Mouse (Mus musculus) kidney, adult 11 months (tissue): Measurements from ENCODE around the gene Tnfsf11.

Experiments
- DNase-seq: peaks from one replicate; pipeline ENCODE4 v3.0.0; 2022

The Tnfsf11 gene

DNA sequence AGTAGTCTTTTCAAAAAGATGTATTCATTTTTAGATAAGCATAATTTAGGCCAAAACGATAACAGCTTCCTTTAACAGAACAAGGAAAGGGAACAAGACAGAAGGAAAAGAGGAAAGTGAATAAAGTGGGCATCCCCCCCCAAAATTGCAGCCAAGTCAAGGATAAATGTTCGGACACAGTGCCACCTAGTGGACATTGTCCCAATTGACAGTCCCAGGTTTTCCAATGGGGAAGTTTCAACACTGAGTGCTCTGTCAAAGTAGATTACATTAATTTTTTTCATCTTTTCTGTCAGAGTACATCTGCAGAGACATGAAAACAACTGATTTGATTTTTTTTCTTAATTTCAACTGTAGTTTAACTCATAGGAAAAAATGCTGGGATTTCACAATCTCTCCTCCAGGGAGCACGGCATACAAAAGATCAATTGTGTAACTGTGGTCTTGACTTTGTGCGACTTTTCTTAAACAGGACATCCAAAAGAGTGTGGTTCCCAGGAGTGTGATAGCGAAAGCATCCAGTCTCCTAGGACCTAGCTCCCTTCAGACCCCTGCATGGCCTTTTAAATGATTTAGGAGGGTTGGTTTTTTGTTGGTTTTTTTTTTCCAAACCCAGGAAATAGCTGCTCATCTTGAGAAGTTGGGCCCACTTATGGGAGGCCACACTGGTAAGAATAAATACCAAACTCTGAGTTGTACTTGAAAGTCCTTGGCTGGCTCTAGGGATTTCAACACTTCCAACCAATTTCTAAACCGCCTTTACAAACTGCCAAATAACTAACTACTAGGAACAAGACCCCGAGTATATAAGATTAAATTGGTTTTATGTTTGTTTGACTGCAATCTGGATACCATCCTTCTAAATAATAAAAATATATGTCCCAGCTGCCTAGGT lies 19.7 kb downstream of the Tnfsf11 start:
- no peak for DNase-seq

- no peak for DNase-seq
These were observed 21.8 kb downstream of the Tnfsf11 start for GRCm38 (mm10) chr14:78286011-78286548.

DNA sequence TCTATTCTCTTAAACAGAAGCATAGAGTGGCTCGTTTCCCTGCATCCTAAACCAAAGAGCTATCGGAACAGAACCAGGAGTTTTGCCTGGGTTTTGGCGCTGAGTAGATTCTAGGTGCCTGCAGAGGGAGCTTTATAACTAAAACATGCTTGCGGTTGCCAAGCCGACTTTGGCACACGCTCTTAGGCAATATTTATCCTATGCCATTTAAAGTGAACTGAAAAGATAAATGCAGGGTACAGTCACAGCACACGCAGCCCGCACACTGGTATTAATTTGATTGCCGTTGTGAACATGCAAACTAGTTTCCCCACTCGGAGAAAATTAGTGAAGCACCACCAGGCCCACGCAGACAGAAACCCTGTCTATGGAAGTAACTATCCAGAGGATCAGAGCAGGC lies 25.4 kb downstream of the Tnfsf11 start:
- DNase-seq: no peak

GRCm38 (mm10) chr14:78276395-78276930 lies 31.4 kb downstream of the Tnfsf11 start:
- DNase-seq: no peak

DNA sequence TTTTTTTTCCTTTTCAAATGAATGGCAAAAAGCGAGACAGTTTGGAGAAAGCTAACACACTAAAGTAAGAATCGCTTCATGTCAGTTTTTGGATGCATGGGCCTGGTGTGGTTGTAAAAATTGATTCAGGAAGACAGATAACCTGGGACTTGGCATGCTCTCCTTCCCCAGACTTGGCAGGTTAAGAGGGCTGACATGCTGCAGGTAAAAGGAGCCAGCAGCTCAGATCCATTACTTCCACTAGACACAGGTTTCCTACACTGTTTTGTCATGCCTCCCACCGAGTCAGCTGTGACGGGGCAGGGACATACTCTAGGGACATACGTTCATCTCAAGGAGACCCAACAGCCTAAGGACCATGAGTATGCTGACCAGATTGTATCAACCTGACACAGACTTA lies 33.0 kb downstream of the Tnfsf11 start:
- no peak for DNase-seq

GRCm38 (mm10) chr14:78274146-78274545 lies 33.7 kb downstream of the Tnfsf11 start:
- no peak for DNase-seq

DNA sequence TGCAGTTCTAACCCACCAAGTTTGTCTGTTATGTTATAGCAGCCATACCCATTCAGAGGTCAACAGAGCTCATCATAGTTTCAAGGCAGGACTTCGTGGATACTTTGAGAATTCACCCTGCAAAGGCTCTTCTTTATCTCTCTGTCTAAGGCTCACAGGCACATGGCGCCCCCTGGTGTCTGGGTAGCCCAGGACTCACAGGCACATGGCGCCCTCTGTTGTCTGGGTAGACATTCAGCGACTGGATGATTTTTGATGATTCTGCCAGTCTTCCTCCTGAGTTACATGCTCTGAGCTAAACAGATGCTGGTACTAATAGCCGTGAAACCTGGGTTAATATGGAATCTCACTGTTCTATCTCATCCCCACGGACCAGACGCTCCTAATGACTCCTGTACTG lies 34.3 kb downstream of the Tnfsf11 start:
- DNase-seq: peak; percentile 14

GRCm38 (mm10) chr14:78264876-78265275 lies 43.0 kb downstream of the Tnfsf11 start:
- DNase-seq: no peak

- no peak for DNase-seq
These were observed 45.2 kb downstream of the Tnfsf11 start for GRCm38 (mm10) chr14:78262596-78262995.

GRCm38 (mm10) chr14:78261246-78261645 lies 46.6 kb downstream of the Tnfsf11 start:
- no peak for DNase-seq

GRCm38 (mm10) chr14:78254017-78254416 lies 53.8 kb downstream of the Tnfsf11 start:
- DNase-seq: no peak

GRCm38 (mm10) chr14:78246601-78247000 lies 61.2 kb downstream of the Tnfsf11 start:
- no peak for DNase-seq

GRCm38 (mm10) chr14:78244811-78245210 lies 63.0 kb downstream of the Tnfsf11 start:
- DNase-seq: no peak

- DNase-seq: no peak
These were observed 68.5 kb downstream of the Tnfsf11 start for GRCm38 (mm10) chr14:78239346-78239745.

- DNase-seq: no peak
These were observed 70.6 kb downstream of the Tnfsf11 start for GRCm38 (mm10) chr14:78237238-78237637.

GRCm38 (mm10) chr14:78236144-78236543 lies 71.7 kb downstream of the Tnfsf11 start:
- DNase-seq: peak; percentile 6

DNA sequence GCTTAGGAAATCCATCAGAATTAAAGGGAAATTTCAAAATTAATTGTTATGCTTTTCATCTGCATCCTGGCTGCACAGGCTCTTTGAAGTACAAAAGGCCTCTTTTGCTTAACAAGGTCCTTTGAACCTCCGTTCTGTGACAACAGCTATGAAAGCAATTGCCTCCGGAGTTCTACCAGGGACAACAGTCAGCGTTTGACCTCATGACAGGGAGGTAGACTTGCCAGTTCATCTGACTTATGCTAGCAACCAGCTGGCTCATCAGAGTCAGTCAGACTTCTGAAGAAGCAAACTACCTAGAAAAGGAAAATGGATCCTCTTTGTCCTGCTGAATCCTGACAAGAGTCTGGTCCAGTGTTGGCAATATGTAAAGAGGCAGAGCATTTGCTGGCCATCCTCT lies 72.5 kb downstream of the Tnfsf11 start:
- no peak for DNase-seq

DNA sequence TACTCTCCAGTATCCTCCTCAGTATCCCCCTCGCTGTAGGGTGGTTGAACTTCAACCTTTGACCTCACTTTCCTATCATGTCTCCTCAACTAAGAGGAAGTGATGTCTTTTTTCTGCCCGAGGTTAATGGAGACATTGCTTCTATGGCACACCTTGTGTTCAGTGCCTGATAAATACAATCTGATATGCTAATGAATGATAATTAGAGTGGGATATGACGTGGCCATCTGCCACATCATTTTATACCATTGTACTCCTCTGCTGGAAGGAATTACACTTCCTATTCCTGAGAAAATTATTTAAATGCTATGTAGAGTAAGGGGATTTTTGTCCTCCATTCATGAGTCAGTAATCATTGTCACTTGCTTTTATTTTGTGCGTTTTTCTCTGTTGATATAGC lies 78.8 kb downstream of the Tnfsf11 start:
- DNase-seq: no peak
